Mouse (Mus musculus) CH12.LX (cell line): ENCODE results near the gene B3gnt8. TPM values are rescaled to one million over a fixed set of nuclear protein-coding genes. Genes with fewer than 3 reads are reported as not detected.
"Not testable (repeated sequence)": the region's sequence is repeated elsewhere in the genome, so short reads cannot be mapped to it uniquely, and the experiment has no call there.

ENCODE experiments used
- DNase-seq: peaks from one replicate; pipeline ENCODE4 v3.0.0-alpha.2; 2013; ENCODE audit errors: extremely low read depth
- H3K27ac ChIP-seq: 2 replicates; pipeline ENCODE4 v1.5.1; 2012; ENCODE audit warnings: low read depth, mild to moderate bottlenecking, control low read depth, moderate library complexity; ENCODE audit not compliant: insufficient read depth
- H3K27me3 ChIP-seq: replicated peaks from 2 replicates; pipeline ENCODE3; 2012; ENCODE audit warnings: inconsistent platforms
- H3K36me3 ChIP-seq, 2 experiments: replicated peaks in 1 of 2; 2 replicates each; pipeline versions ENCODE3 to v1.6.1; 2012; ENCODE audit warnings: inconsistent platforms in 1 of 2, low read length in 1 of 2, mild to moderate bottlenecking in 1 of 2, mixed read lengths in 1 of 2, moderate library complexity in 1 of 2; ENCODE audit not compliant: control insufficient read depth in 1 of 2, insufficient read depth in 1 of 2
- H3K4me1 ChIP-seq, 2 experiments: 2 replicates each; pipeline ENCODE4 v1.6.1; 2012; ENCODE audit warnings: inconsistent platforms in 1 of 2, moderate library complexity in 1 of 2; ENCODE audit not compliant: insufficient read depth in 2 of 2, control insufficient read depth in 1 of 2
- H3K4me2 ChIP-seq: 2 replicates; pipeline ENCODE4 v1.6.1; 2012; ENCODE audit warnings: low read depth, mild to moderate bottlenecking, control low read depth; ENCODE audit not compliant: poor library complexity, insufficient read depth, severe bottlenecking
- H3K4me3 ChIP-seq, 3 experiments: fragments of 150-350 bp in 1 of 3; sonication (generic) in 1 of 3; replicated peaks in 1 of 3; 2 replicates each; pipeline versions ENCODE3 to v1.5.1; 2011 to 2012; ENCODE audit warnings: low read depth in 2 of 3, low read length in 2 of 3, mild to moderate bottlenecking in 2 of 3, moderate library complexity in 2 of 3, control low read depth in 1 of 3, improper control_type of control experiment in 1 of 3, inconsistent platforms in 1 of 3, mixed read lengths in 1 of 3; ENCODE audit not compliant: poor library complexity in 1 of 3
- H3K79me2 ChIP-seq: replicated peaks from 2 replicates; pipeline ENCODE4 v1.6.1; 2012; ENCODE audit warnings: mild to moderate bottlenecking, moderate library complexity; ENCODE audit not compliant: control insufficient read depth, poor library complexity, insufficient read depth, severe bottlenecking; ENCODE audit errors: extremely low read depth
- H3K9ac ChIP-seq: 2 replicates; pipeline ENCODE4 v1.6.1; 2012; ENCODE audit warnings: low read depth, mild to moderate bottlenecking, control low read depth, moderate library complexity; ENCODE audit not compliant: insufficient read depth
- H3K9me3 ChIP-seq: replicated peaks from 2 replicates; pipeline ENCODE3; 2012; ENCODE audit warnings: low read length, inconsistent platforms, mixed read lengths
- BHLHE40 ChIP-seq: IDR thresholded peaks from 2 replicates; pipeline ENCODE4 v1.6.1; 2011; ENCODE audit warnings: mild to moderate bottlenecking, low read depth, low read length, improper control_type of control experiment
- CHD2 ChIP-seq: IDR thresholded peaks from 2 replicates; pipeline ENCODE4 v1.6.1; 2011; ENCODE audit warnings: low read length, improper control_type of control experiment
- E2F4 ChIP-seq: IDR thresholded peaks from 2 replicates; pipeline ENCODE4 v1.6.1; 2011; ENCODE audit warnings: low read depth, low read length, improper control_type of control experiment; ENCODE audit not compliant: insufficient replicate concordance
- EP300 ChIP-seq: IDR thresholded peaks from 2 replicates; pipeline ENCODE4 v1.6.1; 2011; ENCODE audit warnings: low read length, improper control_type of control experiment
- ETS1 ChIP-seq: conservative IDR thresholded peaks from 2 replicates; pipeline ENCODE4 v1.6.1; 2012; ENCODE audit warnings: low read depth, mild to moderate bottlenecking, inconsistent platforms, low read length, improper control_type of control experiment, moderate library complexity
- HCFC1 ChIP-seq: IDR thresholded peaks from 2 replicates; pipeline ENCODE4 v1.6.1; 2012; ENCODE audit warnings: low read depth, mild to moderate bottlenecking, inconsistent platforms, low read length, improper control_type of control experiment
- JUND ChIP-seq: conservative IDR thresholded peaks from 2 replicates; pipeline ENCODE4 v1.6.1; 2011; ENCODE audit warnings: low read depth, low read length, improper control_type of control experiment
- MAFK ChIP-seq: IDR thresholded peaks from 2 replicates; pipeline ENCODE4 v1.6.1; 2011; ENCODE audit warnings: low read length, improper control_type of control experiment; ENCODE audit not compliant: insufficient replicate concordance
- MEF2A ChIP-seq: IDR thresholded peaks from 2 replicates; pipeline ENCODE4 v1.6.1; 2014; ENCODE audit warnings: low read depth, mild to moderate bottlenecking, inconsistent platforms, low read length, improper control_type of control experiment, borderline replicate concordance
- MXI1 ChIP-seq: IDR thresholded peaks from 2 replicates; pipeline ENCODE4 v1.6.1; 2011; ENCODE audit warnings: mild to moderate bottlenecking, low read depth, low read length, improper control_type of control experiment
- NELFE ChIP-seq: IDR thresholded peaks from 2 replicates; pipeline ENCODE4 v1.6.1; 2011; ENCODE audit warnings: low read depth, low read length, improper control_type of control experiment
- POLR2A ChIP-seq: IDR thresholded peaks from 2 replicates; pipeline ENCODE4 v1.6.1; 2011; ENCODE audit warnings: low read depth, mild to moderate bottlenecking, improper control_type of control experiment, low read length
- SMC3 ChIP-seq: IDR thresholded peaks from 2 replicates; pipeline ENCODE4 v1.6.1; 2011; ENCODE audit warnings: low read depth, low read length, improper control_type of control experiment
- TBP ChIP-seq: conservative IDR thresholded peaks from 2 replicates; pipeline ENCODE4 v1.6.1; 2011; ENCODE audit warnings: low read depth, low read length, improper control_type of control experiment
- TCF12 ChIP-seq: IDR thresholded peaks from 2 replicates; pipeline ENCODE4 v1.6.1; 2014; ENCODE audit warnings: low read depth, mild to moderate bottlenecking, inconsistent platforms, low read length, improper control_type of control experiment
- dilution Hi-C: fragments of 300-500 bp; cut with MboI; formaldehyde crosslinking; loops from 2 replicates; pipeline ENCODE4 v1.14.3; 2020; ENCODE audit warnings: low sequenced_read_pairs; ENCODE audit not compliant: extremely low pct_unique_long_range_greater_than_20kb, extremely low pct_ligation_motif_present
- in situ Hi-C: fragments of 300-500 bp; cut with MboI; formaldehyde crosslinking; loops from 3 replicates; pipeline ENCODE4 v1.14.3; 2019; ENCODE audit warnings: low sequenced_read_pairs, low pct_ligation_motif_present, low pct_unique_long_range_greater_than_20kb, mixed read lengths
- polyA plus RNA-seq: library from polyadenylated mRNA; unstranded; fragments of >175 nt; gene quantifications from 2 replicates; pipeline ENCODE4 v1.2.1, GENCODE M21; 2012; ENCODE audit warnings: low read depth; ENCODE audit not compliant: insufficient read length
- total RNA-seq, 2 experiments: library from RNA; depleted of rRNA; stranded (reverse); fragments of 300-350 nt in 1 of 2; fragments of >200 nt in 1 of 2; gene quantifications; 2 replicates each; pipeline ENCODE4 v1.2.3; 2012 to 2014

B3gnt8 gene
- total RNA-seq (2012; rRNA removed): 0.21 TPM in 2 replicates
- not detected in 2 replicates for total RNA-seq (2014; rRNA removed)
- 0.24 and 0.29 TPM in 2 replicates for polyA plus RNA-seq

DNA sequence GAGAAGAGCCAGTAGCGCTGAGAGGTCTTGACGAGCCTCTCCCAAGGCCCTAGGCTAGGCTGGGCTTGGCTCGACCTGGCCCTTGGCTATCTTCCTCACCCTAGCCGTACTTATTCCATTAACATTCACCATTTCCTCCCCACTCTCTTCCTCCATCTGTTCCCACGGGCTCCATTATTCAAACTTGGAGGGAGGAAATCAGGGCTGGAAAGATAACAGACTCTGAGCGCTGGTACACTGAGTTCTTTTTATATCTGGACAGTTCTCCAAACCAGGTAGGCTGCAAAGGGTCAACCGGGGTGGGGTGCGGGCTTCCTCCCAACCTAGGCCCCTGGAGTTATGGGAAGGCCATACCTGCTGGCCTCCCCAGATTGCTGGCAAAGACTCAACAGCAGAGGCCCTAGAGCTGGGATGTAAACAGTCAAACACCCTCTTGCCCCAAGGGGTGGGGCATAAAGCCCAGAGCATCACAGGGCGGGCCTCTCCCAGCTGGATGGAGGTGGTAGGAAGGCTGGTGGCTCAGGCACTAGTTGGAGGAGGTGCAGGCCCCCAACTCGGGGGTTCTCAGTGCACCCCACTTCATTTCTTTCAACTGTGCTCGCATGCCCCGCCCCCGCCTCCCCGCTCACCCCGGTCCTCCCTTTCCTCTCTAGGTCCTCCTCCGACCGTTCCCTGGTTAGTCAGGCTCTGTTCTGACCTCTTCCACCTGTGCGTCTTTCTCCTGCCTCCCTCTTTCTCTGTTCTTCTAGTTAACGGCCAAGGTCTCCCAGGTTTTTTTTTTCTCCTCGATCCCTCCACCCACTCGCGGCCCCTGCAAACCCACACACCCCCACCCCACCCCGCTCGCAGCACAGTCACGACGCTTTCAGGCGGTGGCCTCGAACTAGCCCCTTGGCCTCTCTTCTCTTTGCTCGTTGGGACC, at the start of gene B3gnt8:
Gene B3gnt8 (plus strand): TSS at position 146 of the 922 bp plus-strand sequence.
- no peak within 1 kb of the TSS for H3K27ac ChIP-seq
- in situ Hi-C loops (no loop called here), dilution Hi-C loops (no loop called here)
- H3K9ac ChIP-seq: no peak within 1 kb of the TSS
- TF ChIP-seq NELFE (no peak), MEF2A (no peak), CHD2 (no peak), TCF12 (no peak), MAFK (no peak), HCFC1 (no peak), E2F4 (no peak), BHLHE40 (no peak), EP300 (no peak), TBP (no peak)
- peaks cover 0 to 3% of the 10 kb centered on the region in 2 experiments; a peak in 1 of 4 replicates for H3K4me1 ChIP-seq
- no peak within 1 kb of the TSS for H3K4me2 ChIP-seq
- no peak for DNase-seq
- no peaks in the 10 kb centered on the region for H3K9me3 ChIP-seq
- no peak within 1 kb of the TSS for H3K4me3 ChIP-seq
- H3K79me2 ChIP-seq: no peaks in the 10 kb centered on the region
- H3K27me3 ChIP-seq: no peaks in the 10 kb centered on the region
- peaks cover 22 to 69% of the 10 kb centered on the region in 2 experiments for H3K36me3 ChIP-seq

- Histone ChIP-seq H3K4me1 (peaks cover 5 to 25% of the 10 kb centered on the region in 2 experiments), H3K4me2 (0 out of 2 replicates have a peak overlapping the region, but pooled peaks have one; percentile 15)
- in situ Hi-C loops, H3K9me3 ChIP-seq, H3K27me3 ChIP-seq, H3K4me3 ChIP-seq, H3K36me3 ChIP-seq, H3K79me2 ChIP-seq, H3K27ac ChIP-seq, dilution Hi-C loops, H3K9ac ChIP-seq: not testable (repeated sequence)
- DNase-seq: peak; percentile 38
Observed at GRCm38 (mm10) chr7:25576793-25577437, 49.5 kb upstream of the B3gnt8 start.

GRCm38 (mm10) chr7:25579441-25579840, 47.0 kb upstream of the B3gnt8 start:
- H3K36me3 ChIP-seq: no peaks in the 10 kb centered on the region
- in situ Hi-C loops: no loop called here
- H3K27me3 ChIP-seq: peaks cover 3% of the 10 kb centered on the region
- H3K4me3 ChIP-seq: no peak overlapping the region
- no peaks in the 10 kb centered on the region for H3K79me2 ChIP-seq
- no peak for DNase-seq
- H3K4me2 ChIP-seq: no peak overlapping the region
- no peak overlapping the region for H3K27ac ChIP-seq
- peaks cover 13% of the 10 kb centered on the region for H3K9me3 ChIP-seq
- H3K4me1 ChIP-seq: peaks cover 5 to 29% of the 10 kb centered on the region in 2 experiments
- dilution Hi-C loops: no loop called here
- TF ChIP-seq SMC3 (no peak), POLR2A (no peak), ETS1 (no peak), JUND (no peak), TCF12 (no peak), MXI1 (no peak), EP300 (no peak), CHD2 (no peak), HCFC1 (no peak)
- H3K9ac ChIP-seq: no peak overlapping the region
